Mouse (Mus musculus): ENCODE results near the gene Psma7.

Gene Psma7

GRCm38 (mm10) chr2:180042256-180042857 lies at the start of gene Psma7, which contains the start of gene Ss18l1:
TSS of gene Psma7 (minus strand) at chr2:180042433.
TSS of gene Ss18l1 (plus strand) at chr2:180042509.
- DNase-seq (ENCODE audit: low spot score) = peak; percentile 54

- DNase-seq (ENCODE audit: low spot score) = no peak
Measured at GRCm38 (mm10) chr2:180090285-180090684, 48.1 kb upstream of the Psma7 start.

GRCm38 (mm10) chr2:180087472-180087871 lies 45.2 kb upstream of the Psma7 start:
- DNase-seq (ENCODE audit: low spot score) = no peak

GRCm38 (mm10) chr2:180086637-180087027 lies 44.4 kb upstream of the Psma7 start:
- DNase-seq (ENCODE audit: low spot score) = no peak

GRCm38 (mm10) chr2:180085926-180086636 lies 43.8 kb upstream of the Psma7 start:
- no peak for DNase-seq (ENCODE audit: low spot score)

- DNase-seq (ENCODE audit: low spot score) = no peak
Measured at GRCm38 (mm10) chr2:180084565-180084964, 42.3 kb upstream of the Psma7 start.

GRCm38 (mm10) chr2:180083063-180083462 lies 40.8 kb upstream of the Psma7 start:
- DNase-seq (ENCODE audit: low spot score) = no peak

- no peak for DNase-seq (ENCODE audit: low spot score)
Measured at GRCm38 (mm10) chr2:180080680-180081079, 38.4 kb upstream of the Psma7 start.

- no peak for DNase-seq (ENCODE audit: low spot score)
Measured at GRCm38 (mm10) chr2:180077622-180078021, 35.4 kb upstream of the Psma7 start.

- DNase-seq (ENCODE audit: low spot score) = no peak
Measured at GRCm38 (mm10) chr2:180072886-180073285, 30.7 kb upstream of the Psma7 start.

GRCm38 (mm10) chr2:180071671-180072070 lies 29.4 kb upstream of the Psma7 start:
- DNase-seq (ENCODE audit: low spot score) = no peak

- peak; percentile 83 for DNase-seq (ENCODE audit: low spot score)
Measured at GRCm38 (mm10) chr2:180070481-180071453, 28.5 kb upstream of the Psma7 start, which contains the start of gene Mtg2. TSS of gene Mtg2 (plus strand) at chr2:180070588.

- no peak for DNase-seq (ENCODE audit: low spot score)
Measured at GRCm38 (mm10) chr2:180069770-180070480, 27.7 kb upstream of the Psma7 start.

- DNase-seq (ENCODE audit: low spot score) = no peak
Measured at GRCm38 (mm10) chr2:180063338-180064131, 21.3 kb upstream of the Psma7 start.

- DNase-seq (ENCODE audit: low spot score) = no peak
Measured at GRCm38 (mm10) chr2:180053001-180053400, 10.8 kb upstream of the Psma7 start.

GRCm38 (mm10) chr2:180051986-180052733 lies 9.9 kb upstream of the Psma7 start:
- no peak for DNase-seq (ENCODE audit: low spot score)

GRCm38 (mm10) chr2:180050986-180051385 lies 8.8 kb upstream of the Psma7 start:
- peak; percentile 65 for DNase-seq (ENCODE audit: low spot score)

- DNase-seq (ENCODE audit: low spot score) = no peak
Measured at GRCm38 (mm10) chr2:180047980-180048635, 5.9 kb upstream of the Psma7 start.

GRCm38 (mm10) chr2:180047580-180047979 lies 5.3 kb upstream of the Psma7 start:
- DNase-seq (ENCODE audit: low spot score) = no peak

- DNase-seq (ENCODE audit: low spot score) = no peak
Measured at GRCm38 (mm10) chr2:180045283-180045682, 3.0 kb upstream of the Psma7 start.
